Mouse (Mus musculus): Measurements from ENCODE around the gene Mab21l2.

- TF ChIP-seq CTCF (IDR thresholded peaks at IDR 0.05; ENCODE audit: low read depth, low read length) (no peak), POLR2A (IDR thresholded peaks at IDR 0.05; ENCODE audit: extremely low read depth, insufficient read depth, low read length) (no peak)
Measured at GRCm38 (mm10) chr3:86561396-86561795, 13.0 kb upstream of the Mab21l2 start.
